ENCODE assay signal across 11 mouse cellular contexts in genomic region chr11:88443291-88443690, GRCm38 (mm10).
A peak's percentile ranks its signal among the peaks of the same experiment; 100 is the strongest.
DNase-seq lines count a peak whose midpoint lies in the region; TF ChIP-seq lines count a peak whose summit lies in the region.
"Had no signal": no experiment of that assay in that cellular context is flagged by ENCODE, and none has a peak within 500 bp of the region (broad histone marks: within the 10 kb centered on the region; RNA-seq: fewer than 3 reads in every experiment).

No protein-coding gene starts in this region.

- H3K27me3 ChIP-seq in limb, embryonic 10.5 days (ENCODE audit: low read depth, poor library complexity, severe bottlenecking), result no peaks in the 10 kb centered on the region; the same call in 1 of the 2 replicates
- H3K27me3 ChIP-seq: embryonic facial prominence, embryonic 12.5 days; liver, embryonic 12.5 days had no signal

- 94% methylated on average over 8 of the region's 8 CpGs for WGBS in limb, embryonic 10.5 days

- no peaks in the 10 kb centered on the region for H3K9me3 ChIP-seq in limb, embryonic 10.5 days (replicated peaks)
- H3K9me3 ChIP-seq: embryonic facial prominence, embryonic 12.5 days; liver, embryonic 12.5 days had no signal

- TF ChIP-seq CTCF in left cerebral cortex, adult 2 months (IDR thresholded peaks at IDR 0.05), result no peak

- peaks cover 40% of the 10 kb centered on the region for H3K36me3 ChIP-seq in limb, embryonic 10.5 days
- H3K36me3 ChIP-seq: embryonic facial prominence, embryonic 12.5 days had no signal

- peak; percentile 24 to 48 for DNase-seq in adrenal gland, adult (ENCODE audit: inconsistent age in 2 of 2, low spot score in 1 of 2)
- no peak for DNase-seq in adrenal gland, postnatal 14 days
- DNase-seq in left cerebral cortex, postnatal 4 days, result peak; percentile 85
- DNase-seq in left cerebral cortex, adult 2 months (ENCODE audit: extremely low spot score in 1 of 2, low spot score in 2 of 2), result no peak
- peak; percentile 41 to 57 for DNase-seq in cerebellum, postnatal 36 days
- DNase-seq in limb, embryonic 10.5 days (ENCODE audit: low spot score), result no peak
- no peak for DNase-seq in embryo, embryonic 10.5 days (ENCODE audit: low spot score)
- DNase-seq in kidney, adult 9 months, result no peak
- DNase-seq: gastrocnemius, postnatal 10 days had no signal

- no peak overlapping the region for H3K4me3 ChIP-seq in left cerebral cortex, adult 2 months
- no peak overlapping the region for H3K4me3 ChIP-seq in limb, embryonic 10.5 days
- H3K4me3 ChIP-seq: embryonic facial prominence, embryonic 12.5 days; liver, embryonic 12.5 days had no signal

- intact Hi-C loops in left cerebral cortex, postnatal 4 days (cut with DNase I), result no loop called here
- intact Hi-C loops in left cerebral cortex, adult 2 months (cut with DNase I), result no loop called here

- no peak overlapping the region for H3K27ac ChIP-seq in left cerebral cortex, adult 2 months
- H3K27ac ChIP-seq in limb, embryonic 10.5 days, result 0 out of 2 replicates have a peak overlapping the region, but pooled peaks have one; percentile 8
- H3K27ac ChIP-seq: embryonic facial prominence, embryonic 12.5 days; liver, embryonic 12.5 days had no signal

- peaks cover 56% of the 10 kb centered on the region for H3K4me1 ChIP-seq in limb, embryonic 10.5 days
- H3K4me1 ChIP-seq: liver, embryonic 12.5 days had no signal

Comparison
In these comparisons a context has a peak if more than half of its experiments do, and no peak if none do; other contexts are left out.
1. DNase-seq: peak in adrenal gland, adult (2 of 2), left cerebral cortex, postnatal 4 days (single experiment) and cerebellum, postnatal 36 days (2 of 2); none in adrenal gland, postnatal 14 days (single experiment), left cerebral cortex, adult 2 months (0 of 2), limb, embryonic 10.5 days (single experiment), embryo, embryonic 10.5 days (single experiment) and kidney, adult 9 months (single experiment).